Mouse (Mus musculus): Measurements from ENCODE around the gene Atp5k.

Atp5k gene

DNA sequence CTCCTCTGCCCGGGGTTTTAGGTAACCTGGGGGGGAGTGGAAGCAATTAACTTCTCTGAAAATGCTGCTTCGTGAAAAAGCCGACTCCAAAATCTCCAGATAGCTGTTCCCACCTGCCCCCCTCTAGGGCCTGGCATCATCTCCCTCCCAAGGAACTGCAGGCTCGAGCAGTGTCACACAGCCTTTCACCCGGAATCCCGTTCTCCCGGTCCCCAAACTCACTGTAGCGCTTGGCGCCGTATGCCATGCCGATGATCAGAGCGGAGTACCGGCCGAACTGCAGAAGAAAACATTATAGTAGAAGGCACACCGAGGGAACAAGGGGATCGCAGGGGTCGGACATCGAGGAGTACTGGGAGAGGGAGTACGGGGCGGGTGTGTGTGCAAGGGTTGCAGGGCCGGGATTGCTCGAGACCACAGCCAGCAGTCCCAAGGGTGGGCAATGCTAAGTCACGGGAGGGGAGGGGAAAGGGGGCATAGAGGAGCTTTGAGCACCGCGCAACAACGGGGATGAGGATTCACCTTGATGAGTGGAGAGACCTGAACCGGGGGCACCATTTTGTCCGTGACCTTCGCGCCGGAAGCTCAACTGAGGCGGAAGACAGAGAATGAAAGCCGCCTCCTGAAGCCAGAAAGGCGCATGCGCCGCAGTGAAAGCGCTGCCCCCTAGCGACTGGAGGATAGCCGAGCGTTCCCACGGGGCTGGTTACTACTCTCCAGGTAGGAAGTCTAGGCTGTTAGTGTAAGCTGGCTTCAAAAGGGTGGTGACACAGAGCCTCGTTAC lies at the start of gene Atp5k:
Atp5k (minus strand) TSS at position 645 of the 784 bp plus-strand sequence.
- peak; percentile 94 for DNase-seq (ENCODE audit: low spot score)

DNA sequence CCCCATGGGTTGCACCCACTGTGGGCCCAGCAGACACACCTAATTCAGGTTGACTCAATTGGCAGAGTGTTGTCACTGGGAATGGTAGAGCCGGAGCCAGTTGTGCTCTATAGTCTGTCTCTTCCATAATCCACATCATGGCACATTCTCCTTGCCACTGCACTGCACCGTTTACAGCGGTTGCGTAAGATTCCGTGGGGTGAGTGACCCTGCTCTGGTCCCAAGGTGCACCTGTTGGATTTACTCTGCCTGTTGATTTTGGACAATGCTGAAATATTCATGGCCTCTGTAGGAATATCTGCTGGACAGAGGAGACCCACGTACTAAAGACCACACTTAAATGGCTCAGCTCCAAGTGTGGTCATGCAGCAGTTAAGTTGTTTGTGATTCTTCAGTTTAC lies 48.8 kb upstream of the Atp5k start:
- DNase-seq (ENCODE audit: low spot score) = no peak

DNA sequence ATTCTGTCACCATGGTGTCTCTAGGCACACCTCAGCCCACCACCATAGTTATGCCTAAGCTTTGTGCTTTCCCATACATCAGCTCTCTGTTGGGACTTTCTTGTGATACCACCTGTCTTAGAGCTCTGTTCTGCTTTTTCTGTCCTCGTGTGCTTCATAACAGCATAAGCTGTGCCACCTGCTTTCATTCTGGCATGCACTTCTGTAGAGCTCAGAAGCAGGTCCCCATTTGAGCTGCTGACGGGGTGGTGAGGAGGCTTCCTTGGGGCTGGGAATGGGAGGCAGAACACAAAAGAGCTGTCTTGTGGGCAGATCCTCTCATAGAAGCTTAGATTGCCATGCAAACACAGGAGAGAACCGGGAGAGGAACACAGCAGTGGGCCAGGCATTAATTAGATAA lies 41.7 kb upstream of the Atp5k start:
- no peak for DNase-seq (ENCODE audit: low spot score)

DNA sequence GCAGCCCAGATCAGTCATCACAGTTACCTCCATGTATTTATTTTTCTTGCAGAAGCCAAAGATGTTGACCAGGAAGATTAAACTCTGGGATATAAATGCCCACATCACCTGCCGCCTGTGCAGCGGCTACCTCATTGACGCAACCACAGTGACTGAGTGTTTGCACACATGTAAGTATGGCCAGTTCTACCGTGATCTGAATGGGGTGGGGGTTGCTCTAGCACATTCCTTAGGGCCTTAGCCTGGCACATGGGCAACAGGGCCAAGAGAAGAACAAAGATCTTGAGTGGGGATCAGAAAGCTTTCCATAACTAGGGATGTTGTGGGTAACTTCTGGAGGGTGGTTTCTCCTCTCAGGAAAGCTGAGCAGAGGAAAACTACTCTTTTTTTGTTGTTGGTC lies 39.5 kb upstream of the Atp5k start:
- DNase-seq (ENCODE audit: low spot score) = no peak

DNA sequence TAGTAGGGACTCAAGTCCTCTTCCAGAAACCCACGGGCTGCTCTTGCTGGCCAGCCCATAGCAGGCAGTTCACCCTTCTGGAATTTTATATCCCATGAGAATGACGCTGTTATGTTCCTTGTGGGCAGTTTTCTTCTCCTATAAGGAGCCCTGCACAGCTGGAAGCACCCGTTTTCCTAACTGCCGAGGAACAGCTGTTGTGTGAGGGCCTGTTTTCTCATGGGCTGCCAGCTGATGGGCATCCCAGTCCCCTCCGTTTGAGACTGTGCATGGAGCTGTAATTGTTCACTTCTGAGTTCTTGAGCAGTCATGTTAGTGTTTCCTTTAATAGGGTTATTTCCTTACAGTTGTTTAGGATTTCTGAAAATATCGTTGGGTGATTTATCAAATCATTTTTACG lies 35.4 kb upstream of the Atp5k start:
- no peak for DNase-seq (ENCODE audit: low spot score)

DNA sequence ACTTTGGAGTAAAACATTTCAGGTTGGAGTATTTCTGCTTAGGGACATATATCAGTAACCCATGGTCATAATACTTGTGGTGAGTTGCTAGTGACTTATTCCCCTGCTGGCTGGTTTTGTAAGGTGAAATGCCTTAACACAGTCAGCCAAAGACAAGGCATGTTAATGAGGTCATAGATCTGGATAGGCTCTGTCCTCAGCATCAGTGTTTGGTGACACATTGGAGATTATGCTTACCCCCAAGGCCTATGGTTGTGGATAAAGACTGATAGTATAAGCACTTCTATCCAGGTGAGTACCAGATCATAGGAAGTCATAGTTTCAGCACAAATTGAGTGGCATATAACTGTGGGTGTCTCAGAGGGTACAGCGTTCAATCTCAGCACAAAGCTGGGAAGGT lies 32.4 kb upstream of the Atp5k start:
- no peak for DNase-seq (ENCODE audit: low spot score)

DNA sequence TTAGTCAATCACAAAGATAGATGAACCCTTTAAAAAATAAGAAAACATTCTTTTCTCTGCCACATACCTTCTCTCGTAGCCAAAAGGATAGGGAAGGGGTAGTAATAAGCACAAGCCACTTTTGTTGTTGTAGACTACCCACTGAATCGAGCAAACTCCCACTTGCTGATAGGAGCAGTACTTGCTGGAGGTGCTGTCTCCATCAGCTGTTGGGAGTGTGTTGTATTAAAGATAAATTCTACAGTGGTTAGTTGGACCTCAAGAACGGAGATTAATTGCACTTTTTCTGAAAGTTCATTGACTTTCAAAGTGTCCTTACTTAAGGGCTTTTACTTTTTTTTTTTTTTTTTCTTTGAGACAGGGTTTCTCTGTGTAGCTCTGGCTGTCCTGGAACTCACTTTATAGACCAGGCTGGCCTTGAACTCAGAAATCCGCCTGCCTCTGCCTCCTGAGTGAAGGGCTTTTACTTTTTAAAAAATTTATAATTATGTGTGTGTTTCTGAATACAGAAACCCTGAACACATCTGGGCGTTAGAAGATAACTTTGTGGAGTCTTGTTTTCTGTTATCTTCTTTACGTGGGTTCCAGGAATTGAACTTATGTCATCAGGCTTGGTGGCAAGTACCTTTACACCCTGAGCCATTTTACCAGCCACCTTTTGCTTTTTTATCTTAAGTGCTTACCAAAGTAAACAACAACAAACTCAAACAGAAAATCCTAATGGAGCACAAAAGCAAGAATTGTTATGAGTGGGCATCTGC lies 31.1 kb upstream of the Atp5k start:
- no peak for DNase-seq (ENCODE audit: low spot score)

DNA sequence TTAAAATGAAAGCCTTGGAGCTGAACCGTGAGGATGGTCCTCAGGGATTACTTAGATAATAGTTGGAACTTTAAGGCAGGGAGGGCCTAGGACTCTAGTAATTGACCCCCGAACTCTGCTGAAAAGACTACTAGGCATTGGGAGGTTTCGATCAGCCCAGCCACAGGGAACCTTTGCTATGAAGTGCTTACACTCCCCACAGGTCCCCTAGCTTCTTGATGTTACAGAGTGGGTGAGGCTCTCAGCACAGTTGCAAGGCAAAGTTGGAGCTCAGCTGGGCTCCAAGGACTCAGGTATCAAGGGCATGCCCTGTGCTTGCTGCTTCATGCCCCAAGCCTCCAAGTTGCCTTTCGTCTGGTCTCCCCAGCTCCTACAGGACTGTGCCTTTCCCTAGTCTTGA lies 28.2 kb upstream of the Atp5k start:
- no peak for DNase-seq (ENCODE audit: low spot score)

DNA sequence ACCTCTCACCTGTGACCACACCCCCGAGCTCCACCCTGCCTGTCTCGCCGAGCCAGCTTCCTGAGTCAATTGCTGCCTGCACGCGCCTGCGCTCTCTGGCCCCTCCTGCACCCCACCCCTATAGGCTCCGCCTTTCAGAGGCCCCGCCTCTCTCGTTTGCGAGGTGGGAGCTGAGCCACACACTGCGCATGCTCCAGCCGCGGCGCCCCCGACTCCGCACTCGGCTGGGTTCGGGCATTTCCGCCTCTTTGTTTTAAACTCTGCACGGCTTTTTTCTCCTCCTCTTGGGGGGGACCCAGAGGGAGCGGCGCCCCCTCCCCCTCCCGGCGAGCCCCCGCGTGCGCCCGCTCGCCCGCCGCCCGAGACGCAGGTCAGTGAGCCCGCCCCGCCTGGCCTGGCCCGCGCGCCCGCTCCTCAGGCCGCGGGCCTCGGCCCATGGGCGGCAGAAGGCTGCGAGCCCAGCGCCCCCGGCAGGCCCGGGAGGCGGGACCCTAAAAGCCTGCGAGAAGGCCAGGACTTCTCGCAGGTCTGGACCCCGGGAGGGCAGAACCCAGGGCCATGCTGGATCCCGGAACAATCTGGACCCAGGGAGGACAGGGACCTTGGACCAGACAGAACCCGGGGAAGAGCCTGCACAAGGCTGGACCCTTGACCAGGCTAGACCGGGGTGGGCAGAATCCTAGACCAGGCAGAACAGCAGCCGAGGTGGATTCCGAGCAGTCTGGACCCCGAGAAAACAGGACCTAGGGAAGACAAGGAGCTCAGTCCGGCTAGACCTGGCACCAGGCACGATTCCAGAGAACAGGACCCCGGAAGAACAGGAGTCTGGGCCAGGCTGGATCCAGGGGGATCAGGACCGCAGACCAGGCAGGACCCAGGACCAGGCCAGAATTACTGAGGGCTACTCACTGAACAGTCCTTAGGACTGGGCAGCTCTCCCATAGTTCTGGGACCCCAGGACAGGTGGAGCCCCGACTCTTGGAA lies 27.1 kb upstream of the Atp5k start, which contains the start of gene Pcgf3:
Pcgf3 (plus strand) TSS at position 151 of the 984 bp plus-strand sequence.
- peak; percentile 98 for DNase-seq (ENCODE audit: low spot score)

DNA sequence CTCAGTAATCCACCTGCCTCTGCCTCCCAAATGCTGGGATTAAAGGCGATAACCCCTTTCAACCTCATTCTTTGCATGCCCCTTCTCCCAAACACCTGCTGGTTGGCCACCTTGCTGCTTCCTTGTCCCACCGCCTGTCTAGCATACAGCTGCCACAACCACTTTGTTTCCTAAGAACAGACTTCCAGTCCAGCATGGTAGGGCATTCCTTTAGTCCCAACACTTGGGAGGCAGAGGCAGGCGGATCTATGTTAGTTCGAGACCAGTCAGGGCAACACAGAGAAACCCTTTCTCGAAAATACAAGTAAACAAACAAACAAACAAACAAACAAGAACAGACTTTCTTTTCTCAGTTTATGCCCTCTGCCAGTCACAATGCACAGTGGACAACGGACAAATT lies 26.2 kb upstream of the Atp5k start:
- no peak for DNase-seq (ENCODE audit: low spot score)

DNA sequence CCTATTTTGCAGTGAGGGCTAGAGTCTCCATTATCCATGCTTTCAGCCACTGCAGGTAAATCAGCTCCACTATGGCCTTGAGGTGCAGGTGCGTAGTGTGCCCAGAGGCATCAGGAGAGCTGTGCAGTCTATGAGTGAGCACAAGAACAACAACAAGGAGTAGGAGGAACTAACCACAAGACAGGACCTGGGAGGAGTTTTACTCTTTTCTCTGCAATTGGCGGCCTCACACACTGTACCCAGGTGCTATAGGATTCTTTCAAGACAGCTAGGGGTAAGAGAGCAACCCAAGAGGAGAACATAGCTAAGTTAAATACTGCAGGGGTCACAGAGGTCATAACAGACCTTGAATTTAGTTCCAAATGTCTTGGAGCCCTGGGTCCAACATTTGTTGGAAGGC lies 24.5 kb upstream of the Atp5k start:
- DNase-seq (ENCODE audit: low spot score) = no peak

DNA sequence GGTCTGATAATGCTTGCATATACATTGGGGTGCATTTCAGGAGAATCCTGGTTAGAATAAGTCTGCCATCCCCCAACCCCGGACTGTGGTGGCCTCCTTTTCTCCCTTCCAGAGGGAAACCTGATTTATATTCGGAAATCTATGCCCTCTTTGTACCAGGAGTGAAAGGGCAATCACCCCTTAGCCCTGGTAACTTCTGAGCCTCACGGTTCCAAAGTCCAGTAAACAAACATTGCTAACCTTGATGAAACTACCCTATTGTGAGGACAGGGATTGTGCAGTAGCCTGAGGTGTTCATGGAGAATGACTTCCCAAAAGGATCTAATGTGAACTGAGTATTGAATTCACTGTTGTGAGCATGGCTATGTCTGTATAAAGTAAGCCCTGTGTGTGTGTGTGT lies 19.8 kb upstream of the Atp5k start:
- no peak for DNase-seq (ENCODE audit: low spot score)

DNA sequence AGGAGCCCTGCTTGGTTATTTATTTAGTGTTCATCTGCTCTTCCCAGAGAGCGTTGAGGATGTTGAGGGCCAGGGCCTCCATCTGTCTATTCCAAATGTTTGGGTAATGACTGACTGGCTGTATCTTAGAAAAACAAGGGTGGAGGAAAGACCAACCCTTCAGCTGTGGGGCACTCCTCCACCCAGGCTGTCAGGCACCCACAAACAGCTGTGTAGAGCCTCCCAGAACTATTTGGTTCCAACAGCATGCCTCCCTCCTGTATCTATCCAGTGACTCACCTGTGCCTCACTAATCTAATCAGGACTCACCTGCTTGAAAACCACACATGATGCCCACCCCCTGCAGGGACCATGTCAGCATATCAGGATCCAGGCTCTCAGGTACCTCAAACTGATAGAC lies 18.2 kb upstream of the Atp5k start:
- DNase-seq (ENCODE audit: low spot score) = no peak

DNA sequence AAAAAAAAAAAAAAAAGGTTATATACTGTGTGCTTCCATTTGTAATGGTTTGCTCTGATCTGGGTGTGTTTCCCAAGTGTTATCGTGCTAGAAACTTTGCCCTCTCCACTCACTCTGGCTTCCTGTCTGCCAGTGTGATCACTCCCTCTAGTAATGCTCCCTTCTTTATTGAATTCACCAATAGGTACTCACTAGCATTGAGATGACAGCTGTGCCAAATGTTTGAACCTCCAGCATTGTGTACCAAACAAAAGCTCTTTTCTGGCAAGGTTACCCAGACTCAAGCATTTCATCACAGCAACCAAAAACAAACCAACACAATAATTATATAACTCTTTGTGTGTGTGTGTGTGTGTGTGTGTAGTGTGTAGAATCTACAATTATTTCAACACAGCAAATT lies 17.4 kb upstream of the Atp5k start:
- DNase-seq (ENCODE audit: low spot score) = no peak

DNA sequence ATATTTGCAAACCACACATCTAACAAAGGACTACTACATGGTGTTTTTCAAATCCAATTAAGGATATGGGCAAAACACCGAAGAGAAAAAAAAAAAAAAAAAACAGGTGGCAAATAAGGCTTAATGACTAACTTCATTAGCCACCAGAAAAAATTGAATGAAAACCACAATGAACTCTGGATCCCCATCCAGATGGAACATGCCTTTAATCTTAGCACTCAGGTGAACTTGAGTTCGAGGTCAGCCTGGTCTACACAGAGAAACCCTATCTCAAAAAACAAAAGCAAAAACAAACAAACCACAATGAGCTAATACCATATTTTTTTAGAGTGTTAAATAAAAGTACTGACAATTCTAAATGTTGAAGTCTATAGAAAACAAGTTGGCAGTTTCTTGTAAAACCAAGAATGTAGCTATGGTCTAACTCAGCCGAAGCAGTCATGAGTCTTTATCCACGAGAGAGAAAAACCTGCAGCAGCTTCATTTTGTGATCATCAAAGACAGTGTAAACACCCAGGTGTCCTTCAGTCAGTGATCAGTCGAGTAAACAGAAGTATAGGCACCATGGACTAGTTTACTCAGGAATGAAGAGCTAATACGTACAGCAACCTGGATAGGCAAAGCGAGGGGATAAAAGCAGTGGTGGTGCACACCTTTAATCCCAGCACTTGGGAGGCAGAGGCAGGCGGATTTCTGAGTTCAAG lies 16.7 kb upstream of the Atp5k start:
- no peak for DNase-seq (ENCODE audit: low spot score)

DNA sequence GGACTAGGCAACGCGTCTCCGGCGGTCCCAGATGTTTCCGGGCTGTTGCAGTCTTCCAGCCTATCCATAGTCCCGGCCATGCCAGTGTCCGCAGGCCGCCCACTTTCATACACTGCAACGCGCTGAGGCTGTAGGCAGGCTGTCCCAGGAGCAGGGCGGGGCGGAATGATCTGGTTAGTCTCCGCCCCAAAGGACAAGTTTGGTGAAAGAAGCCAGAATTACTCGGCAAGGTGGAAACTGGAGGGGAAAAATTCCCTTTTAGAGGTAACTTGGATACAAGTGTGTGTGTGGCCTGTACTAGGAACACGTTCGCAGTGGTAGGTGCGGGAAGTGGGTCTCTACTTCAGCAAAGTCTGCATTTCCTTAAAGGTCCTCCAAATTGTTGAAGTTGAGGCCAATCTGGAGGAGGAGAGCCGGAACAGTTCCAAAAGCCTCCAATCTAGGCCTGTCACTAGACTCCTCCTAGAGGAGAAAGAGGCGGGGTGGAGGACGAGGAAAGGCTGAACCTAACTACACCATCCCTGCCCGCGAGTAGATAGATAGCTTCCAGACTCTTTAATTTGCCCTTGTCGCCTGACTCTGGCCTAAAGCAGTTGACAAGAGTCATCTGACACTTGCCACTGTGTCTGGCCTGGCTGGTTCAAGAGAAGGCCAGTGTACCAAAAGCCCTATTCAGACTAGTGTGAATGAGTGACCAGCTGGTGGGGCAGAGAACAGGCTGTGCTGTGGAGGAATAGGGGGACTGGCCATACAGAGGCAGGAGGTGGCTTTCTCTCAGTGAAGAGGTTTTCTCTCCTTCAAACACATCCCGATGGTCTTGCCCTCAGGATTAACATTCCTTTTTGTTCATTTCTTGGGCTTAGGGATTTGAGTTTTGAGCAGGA lies 14.8 kb upstream of the Atp5k start, which contains the start of gene Mfsd7a:
Mfsd7a (minus strand) TSS at position 107 of the 884 bp plus-strand sequence.
- no peak for DNase-seq (ENCODE audit: low spot score)

DNA sequence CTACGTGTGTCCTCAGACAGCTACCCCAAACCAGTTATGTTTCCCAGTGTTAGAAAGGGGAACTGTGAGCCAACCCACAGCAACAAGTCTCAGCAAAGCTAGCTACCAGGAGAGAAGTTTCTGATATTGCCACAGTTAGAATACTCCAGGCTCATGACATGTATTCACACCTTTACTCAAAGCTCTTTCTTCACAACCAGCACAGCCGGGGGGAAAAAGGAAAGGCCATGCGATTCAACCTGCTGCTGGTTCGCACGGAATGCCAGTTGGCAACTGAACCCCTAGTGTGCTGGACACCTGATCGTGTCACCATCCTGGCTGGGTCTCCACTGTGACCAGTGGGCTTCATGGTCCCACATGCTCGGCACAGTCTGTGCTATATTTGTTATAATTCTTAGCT lies 13.6 kb upstream of the Atp5k start:
- DNase-seq (ENCODE audit: low spot score) = no peak

DNA sequence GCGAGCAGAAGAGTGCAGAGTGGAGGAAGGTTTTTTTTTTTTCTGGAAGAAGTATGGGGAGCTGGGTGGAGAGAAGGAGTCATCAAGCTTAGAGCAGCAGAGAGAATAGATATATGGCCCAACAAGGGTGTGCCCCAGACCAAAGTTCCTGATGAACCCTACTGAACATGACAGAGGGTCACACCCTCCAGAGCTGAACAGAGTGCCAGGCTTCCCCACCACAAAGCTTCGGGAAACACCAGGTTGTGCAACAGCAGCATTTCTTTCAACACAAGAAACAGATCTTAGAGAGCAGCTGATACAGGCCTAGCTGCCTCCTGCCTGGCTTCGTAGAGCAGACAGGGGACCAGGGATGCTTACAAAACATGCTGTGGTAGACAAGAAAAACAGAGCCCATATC lies 12.7 kb upstream of the Atp5k start:
- DNase-seq (ENCODE audit: low spot score) = no peak

DNA sequence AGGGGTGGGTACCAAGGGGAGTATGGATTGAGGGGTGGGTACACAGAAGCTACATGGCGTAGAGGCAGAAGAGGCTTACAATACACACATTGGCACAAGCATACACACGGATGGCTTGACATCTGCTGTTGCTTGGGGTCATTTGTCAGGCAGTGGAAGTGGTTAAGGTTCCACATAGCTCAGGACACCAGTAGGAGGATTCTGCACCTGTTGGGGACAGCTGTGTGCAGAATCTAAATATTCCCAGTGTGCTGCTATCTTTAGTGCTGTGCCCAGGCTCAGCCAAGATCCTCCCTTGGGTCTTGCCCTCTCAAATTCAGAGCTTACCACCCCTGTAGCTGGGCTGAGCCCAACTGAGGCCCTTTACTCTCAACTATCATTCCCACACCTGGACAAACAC lies 1.9 kb upstream of the Atp5k start:
- no peak for DNase-seq (ENCODE audit: low spot score)

DNA sequence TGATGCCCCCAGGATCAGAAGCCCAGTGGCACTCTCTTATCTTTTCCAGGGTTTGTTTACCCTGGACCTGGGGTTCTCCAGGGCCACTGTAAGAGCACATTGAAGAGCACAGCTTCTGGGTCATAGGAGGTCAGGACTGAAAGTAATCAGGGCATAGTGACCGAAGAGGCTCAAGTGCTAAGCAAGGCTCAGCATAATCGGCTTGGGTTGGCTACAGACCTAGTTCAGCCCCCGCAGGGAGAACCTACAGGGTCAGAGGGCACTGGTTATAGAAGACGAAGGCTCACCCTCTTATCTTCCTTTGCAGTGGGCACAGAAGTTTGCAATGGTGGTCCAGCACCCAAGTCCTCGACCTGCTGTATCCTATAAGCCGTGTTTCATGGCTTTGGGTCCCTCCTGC lies 3.1 kb downstream of the Atp5k start:
- DNase-seq (ENCODE audit: low spot score) = no peak

DNA sequence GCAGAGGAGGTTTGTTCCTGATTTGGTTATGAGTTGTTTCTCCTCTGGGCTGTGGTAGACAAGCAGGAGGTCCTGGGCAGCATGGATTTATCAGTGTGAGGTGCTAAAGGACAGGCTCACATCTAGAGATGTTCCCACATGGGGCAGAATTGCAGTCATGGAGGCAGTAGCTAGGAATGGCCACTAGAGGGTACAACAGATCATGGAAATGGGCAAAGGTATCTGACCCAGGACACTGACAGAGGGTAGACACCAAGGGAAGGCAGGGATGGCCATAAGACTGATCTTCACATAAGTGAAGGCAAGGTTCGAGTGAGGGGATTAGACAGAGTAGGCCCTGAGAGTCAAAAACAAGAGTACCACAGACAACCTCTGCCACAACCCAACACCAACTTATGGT lies 7.1 kb downstream of the Atp5k start:
- DNase-seq (ENCODE audit: low spot score) = peak; percentile 28

All from T-cell, adult 2 months (primary cell).